Mouse (Mus musculus) heart, adult 2 months (tissue): ENCODE data around the gene Itga4.

ENCODE experiments used
- CTCF ChIP-seq: fragments of 200-600 bp; IDR thresholded peaks from 2 replicates; pipeline ENCODE4 v1.8.1; 2022; ENCODE audit warnings: antibody characterized with exemption, mild to moderate bottlenecking, moderate library complexity
- EP300 ChIP-seq: fragments of 200-500 bp; IDR thresholded peaks from 2 replicates; pipeline ENCODE4 v1.6.1; 2011; ENCODE audit warnings: low read depth, low read length, control low read depth; ENCODE audit not compliant: insufficient read depth
- POLR2A ChIP-seq: fragments of 200-500 bp; IDR thresholded peaks from 2 replicates; pipeline ENCODE4 v1.6.1; 2011; ENCODE audit warnings: mild to moderate bottlenecking, low read depth, low read length, control low read depth; ENCODE audit not compliant: insufficient read depth

DNA sequence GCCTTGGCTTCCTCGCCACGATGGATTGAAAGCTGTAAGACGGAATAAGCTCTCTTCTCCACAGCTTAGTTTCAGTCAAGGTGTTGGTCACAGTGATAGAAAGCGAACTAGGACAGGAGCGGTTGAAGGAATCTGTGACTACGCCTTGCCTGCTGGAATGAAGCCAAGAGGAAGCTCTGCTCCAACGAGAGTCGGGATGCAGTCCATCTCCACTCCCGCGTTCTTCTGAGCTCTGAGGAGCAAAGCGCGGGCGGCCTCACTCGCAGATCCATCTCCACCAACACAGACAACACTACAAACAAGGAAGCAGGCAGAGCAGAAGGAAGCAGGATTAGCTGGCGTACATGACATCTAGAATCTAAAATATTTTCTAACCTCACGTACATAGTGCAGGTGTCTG, 99.5 kb downstream of the Itga4 start:
- TF ChIP-seq POLR2A (no peak), CTCF (no peak), EP300 (no peak)
